Mouse (Mus musculus) cerebellum, postnatal 14 days (tissue): ENCODE measurements around the gene Btnl10.

Experiments used
- DNase-seq, 2 experiments: peaks; one replicate each; pipeline ENCODE4 v3.0.0; 2021; ENCODE audit warnings: mixed read lengths in 2 of 2

Btnl10 gene

GRCm38 (mm10) chr11:58917745-58918366 is at the start of gene Btnl10:
Gene Btnl10 (plus strand): TSS chr11:58917908.
- no peak for DNase-seq

- DNase-seq: no peak
Measured at GRCm38 (mm10) chr11:58867954-58868330, 49.8 kb upstream of the Btnl10 start.

- no peak for DNase-seq
Measured at GRCm38 (mm10) chr11:58870961-58871360, 46.7 kb upstream of the Btnl10 start.

GRCm38 (mm10) chr11:58883756-58884155 is 34.0 kb upstream of the Btnl10 start:
- DNase-seq: no peak

- no peak for DNase-seq
Measured at GRCm38 (mm10) chr11:58890511-58890910, 27.2 kb upstream of the Btnl10 start.

- DNase-seq: peak in 1 of 2 experiments; percentile 18
Measured at GRCm38 (mm10) chr11:58894456-58894855, 23.3 kb upstream of the Btnl10 start.

GRCm38 (mm10) chr11:58897485-58897884 is 20.2 kb upstream of the Btnl10 start:
- no peak for DNase-seq

GRCm38 (mm10) chr11:58901080-58901479 is 16.6 kb upstream of the Btnl10 start:
- no peak for DNase-seq

- peak; percentile 99 for DNase-seq
Measured at GRCm38 (mm10) chr11:58903511-58904409, 13.9 kb upstream of the Btnl10 start, which contains the start of gene Zfp39. Gene Zfp39 (minus strand): TSS chr11:58904225.

GRCm38 (mm10) chr11:58904410-58904718 is 13.3 kb upstream of the Btnl10 start:
- no peak for DNase-seq

GRCm38 (mm10) chr11:58904838-58905237 is 12.9 kb upstream of the Btnl10 start:
- peak; percentile 23 to 27 for DNase-seq

- no peak for DNase-seq
Measured at GRCm38 (mm10) chr11:58913776-58914175, 3.9 kb upstream of the Btnl10 start.

- peak; percentile 63 to 68 for DNase-seq
Measured at GRCm38 (mm10) chr11:58914461-58915028, 3.2 kb upstream of the Btnl10 start.

GRCm38 (mm10) chr11:58916879-58917744 is 596 bp upstream of the Btnl10 start:
- peak; percentile 46 to 73 for DNase-seq

- no peak for DNase-seq
Measured at GRCm38 (mm10) chr11:58918759-58919158, 1.1 kb downstream of the Btnl10 start.

- no peak for DNase-seq
Measured at GRCm38 (mm10) chr11:58922420-58922819, 4.7 kb downstream of the Btnl10 start.

- no peak for DNase-seq
Measured at GRCm38 (mm10) chr11:58926651-58927050, 8.9 kb downstream of the Btnl10 start.

GRCm38 (mm10) chr11:58927053-58927452 is 9.3 kb downstream of the Btnl10 start:
- DNase-seq: no peak

- DNase-seq: peak; percentile 71 to 82
Measured at GRCm38 (mm10) chr11:58927790-58928651, 10.3 kb downstream of the Btnl10 start.

- DNase-seq: no peak
Measured at GRCm38 (mm10) chr11:58929055-58929454, 11.3 kb downstream of the Btnl10 start.

GRCm38 (mm10) chr11:58929641-58930040 is 11.9 kb downstream of the Btnl10 start:
- DNase-seq: no peak

GRCm38 (mm10) chr11:58930254-58930653 is 12.5 kb downstream of the Btnl10 start:
- DNase-seq: no peak
